Mouse (Mus musculus): Measurements from ENCODE around the gene Ninj2. TPM values are rescaled to one million over a fixed set of nuclear protein-coding genes. Genes with fewer than 3 reads are reported as not detected.

Ninj2 gene
- total RNA-seq, 1 experiment, result 1.2 TPM

DNA sequence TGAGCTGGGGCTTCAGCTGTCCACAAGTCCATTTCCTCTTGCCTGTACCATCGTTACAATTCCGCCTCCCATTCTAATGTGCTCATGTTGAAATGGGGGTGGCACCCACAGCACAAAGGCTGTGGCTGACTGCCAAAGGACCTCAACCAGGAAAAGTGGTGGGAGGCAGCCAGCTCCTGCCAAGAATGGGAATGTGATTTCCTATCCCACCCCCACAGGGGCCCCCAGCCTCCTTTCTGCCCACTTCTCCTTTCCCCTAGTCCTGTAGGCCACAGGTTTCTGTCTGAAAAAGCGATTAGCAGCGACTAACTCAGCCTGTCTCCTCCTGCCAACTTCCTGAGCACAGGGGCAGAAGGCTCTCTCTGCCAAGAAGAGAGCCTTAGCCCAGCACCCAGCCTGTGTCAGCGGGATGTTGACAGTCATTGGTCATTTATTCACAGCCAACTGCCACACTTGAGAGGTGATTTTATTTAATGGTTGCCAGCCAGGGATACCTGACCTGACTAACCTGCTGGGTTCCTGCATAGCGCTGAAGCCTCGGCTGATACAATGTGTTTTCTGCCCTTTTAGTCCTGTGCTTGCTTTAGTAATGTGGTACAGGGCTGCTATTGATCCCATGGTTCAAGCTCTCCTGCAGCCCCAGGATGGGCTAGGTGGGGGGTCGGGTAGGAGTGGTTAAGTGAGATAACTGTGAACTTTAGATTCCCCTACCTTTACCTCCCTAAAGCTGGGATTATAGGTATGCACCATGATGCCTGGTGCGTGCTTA, 66.2 kb downstream of the Ninj2 start:
- H3K4me1 ChIP-seq (ENCODE audit: control insufficient read depth in 2 of 2, insufficient read depth in 2 of 2, low read length in 2 of 2, poor library complexity in 1 of 2), result no peaks in the 10 kb centered on the region
- no peak for DNase-seq (ENCODE audit: low read depth, low spot score)
- no peaks in the 10 kb centered on the region for H3K9me3 ChIP-seq (ENCODE audit: control insufficient read depth, insufficient read depth, low read depth, low read length)
- in situ Hi-C loops (cut with MboI; ENCODE audit: low sequenced_read_pairs in 2 of 2, unreplicated experiment in 2 of 2), result no loop called here
- H3K4me3 ChIP-seq (ENCODE audit: insufficient read depth in 1 of 2, low read depth in 1 of 2, low read length in 2 of 2, poor library complexity in 1 of 2, severe bottlenecking in 1 of 2), result no peak overlapping the region
- TF ChIP-seq CHD2 (IDR thresholded peaks at IDR 0.05; ENCODE audit: low read depth, low read length), result no peak
- TF ChIP-seq ZC3H11A (IDR thresholded peaks at IDR 0.05; ENCODE audit: borderline replicate concordance, low read depth, low read length), result no peak
- no peak for TF ChIP-seq HCFC1 (IDR thresholded peaks at IDR 0.05; ENCODE audit: borderline replicate concordance, insufficient read depth, low read length)
- TF ChIP-seq MAFK (IDR thresholded peaks at IDR 0.05; ENCODE audit: insufficient read depth, low read depth, low read length), result no peak
- TF ChIP-seq ZNF384 (IDR thresholded peaks at IDR 0.05; ENCODE audit: low read depth, low read length), result no peak
- H3K36me3 ChIP-seq (ENCODE audit: control insufficient read depth, insufficient read depth, low read length, poor library complexity, severe bottlenecking), result no peaks in the 10 kb centered on the region
- H3K27ac ChIP-seq (ENCODE audit: insufficient read depth, low read depth, low read length, poor library complexity, severe bottlenecking), result no peak overlapping the region
- H3K9ac ChIP-seq (ENCODE audit: insufficient read depth, low read depth, low read length, poor library complexity, severe bottlenecking), result no peak overlapping the region

GRCm38 (mm10) chr6:120162928-120163327, 69.8 kb downstream of the Ninj2 start:
- H3K9ac ChIP-seq (ENCODE audit: insufficient read depth, low read depth, low read length, poor library complexity, severe bottlenecking), result no peak overlapping the region
- no peak overlapping the region for H3K27ac ChIP-seq (ENCODE audit: insufficient read depth, low read depth, low read length, poor library complexity, severe bottlenecking)
- no peak overlapping the region for H3K4me3 ChIP-seq (ENCODE audit: insufficient read depth in 1 of 2, low read depth in 1 of 2, low read length in 2 of 2, poor library complexity in 1 of 2, severe bottlenecking in 1 of 2)
- H3K9me3 ChIP-seq (ENCODE audit: control insufficient read depth, insufficient read depth, low read depth, low read length), result no peaks in the 10 kb centered on the region
- DNase-seq (ENCODE audit: low read depth, low spot score), result no peak
- H3K36me3 ChIP-seq (ENCODE audit: control insufficient read depth, insufficient read depth, low read length, poor library complexity, severe bottlenecking), result no peaks in the 10 kb centered on the region
- H3K4me1 ChIP-seq (ENCODE audit: control insufficient read depth in 2 of 2, insufficient read depth in 2 of 2, low read length in 2 of 2, poor library complexity in 1 of 2), result 0 out of 4 replicates have a peak, but pooled peaks cover 1 to 3% of the 10 kb centered on the region in 2 experiments
- TF ChIP-seq HCFC1 (IDR thresholded peaks at IDR 0.05; ENCODE audit: borderline replicate concordance, insufficient read depth, low read length), result no peak
- no peak for TF ChIP-seq MAFK (IDR thresholded peaks at IDR 0.05; ENCODE audit: insufficient read depth, low read depth, low read length)
- no peak for TF ChIP-seq ZC3H11A (IDR thresholded peaks at IDR 0.05; ENCODE audit: borderline replicate concordance, low read depth, low read length)
- TF ChIP-seq ZNF384 (IDR thresholded peaks at IDR 0.05; ENCODE audit: low read depth, low read length), result no peak
- TF ChIP-seq CHD2 (IDR thresholded peaks at IDR 0.05; ENCODE audit: low read depth, low read length), result no peak
- in situ Hi-C loops (cut with MboI; ENCODE audit: low sequenced_read_pairs in 2 of 2, unreplicated experiment in 2 of 2), result no loop called here

DNA sequence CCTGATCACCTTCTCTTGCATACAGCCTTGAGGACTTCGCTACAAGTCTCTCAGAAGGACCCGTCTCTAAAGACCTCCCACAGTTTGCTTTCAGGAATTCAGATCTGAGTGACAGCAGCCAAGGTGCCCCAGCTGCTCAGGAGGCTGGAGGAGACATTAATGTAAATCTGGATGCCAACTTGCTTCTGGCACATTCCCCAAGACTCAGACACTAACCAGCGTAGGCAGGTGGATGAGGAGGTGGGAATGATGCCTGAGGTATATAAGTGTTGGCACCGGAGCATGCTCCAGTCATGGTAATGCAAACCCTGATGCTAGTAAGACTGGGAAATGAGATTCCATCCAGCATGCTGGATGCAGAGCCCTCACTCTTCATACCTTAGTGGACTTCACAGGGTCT, 71.6 kb downstream of the Ninj2 start:
- in situ Hi-C loops (cut with MboI; ENCODE audit: low sequenced_read_pairs in 2 of 2, unreplicated experiment in 2 of 2), result no loop called here
- Histone ChIP-seq H3K36me3 (ENCODE audit: control insufficient read depth, insufficient read depth, low read length, poor library complexity, severe bottlenecking) (no peaks in the 10 kb centered on the region), H3K9me3 (ENCODE audit: control insufficient read depth, insufficient read depth, low read depth, low read length) (no peaks in the 10 kb centered on the region), H3K9ac (ENCODE audit: insufficient read depth, low read depth, low read length, poor library complexity, severe bottlenecking) (no peak overlapping the region), H3K4me1 (ENCODE audit: control insufficient read depth in 2 of 2, insufficient read depth in 2 of 2, low read length in 2 of 2, poor library complexity in 1 of 2) (0 out of 4 replicates have a peak, but pooled peaks cover 1 to 3% of the 10 kb centered on the region in 2 experiments), H3K27ac (ENCODE audit: insufficient read depth, low read depth, low read length, poor library complexity, severe bottlenecking) (no peak overlapping the region), H3K4me3 (ENCODE audit: insufficient read depth in 1 of 2, low read depth in 1 of 2, low read length in 2 of 2, poor library complexity in 1 of 2, severe bottlenecking in 1 of 2) (no peak overlapping the region)
- TF ChIP-seq ZNF384 (IDR thresholded peaks at IDR 0.05; ENCODE audit: low read depth, low read length) (no peak), HCFC1 (IDR thresholded peaks at IDR 0.05; ENCODE audit: borderline replicate concordance, insufficient read depth, low read length) (no peak), CHD2 (IDR thresholded peaks at IDR 0.05; ENCODE audit: low read depth, low read length) (no peak), MAFK (IDR thresholded peaks at IDR 0.05; ENCODE audit: insufficient read depth, low read depth, low read length) (no peak), ZC3H11A (IDR thresholded peaks at IDR 0.05; ENCODE audit: borderline replicate concordance, low read depth, low read length) (no peak)
- DNase-seq (ENCODE audit: low read depth, low spot score), result no peak

DNA sequence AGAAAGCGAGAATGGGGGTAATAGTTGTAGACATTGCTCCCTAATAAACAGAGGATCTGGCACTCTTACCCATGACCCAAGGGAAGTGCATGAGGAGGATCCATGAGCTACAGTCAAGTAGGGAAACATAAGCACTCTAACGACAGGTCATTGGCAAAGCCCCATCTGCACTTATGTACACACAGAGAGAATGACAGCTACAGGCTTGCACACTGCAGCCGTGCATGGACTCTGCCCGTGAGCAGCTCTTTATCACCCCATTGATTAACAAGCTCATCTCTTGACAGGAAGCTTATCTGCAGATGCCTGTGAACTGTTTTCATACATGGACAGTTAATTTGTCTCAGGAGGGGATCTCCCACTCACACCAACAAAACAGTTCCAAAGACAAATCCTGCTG, 74.4 kb downstream of the Ninj2 start:
- in situ Hi-C loops (cut with MboI; ENCODE audit: low sequenced_read_pairs in 2 of 2, unreplicated experiment in 2 of 2), result no loop called here
- Histone ChIP-seq H3K4me3 (ENCODE audit: insufficient read depth in 1 of 2, low read depth in 1 of 2, low read length in 2 of 2, poor library complexity in 1 of 2, severe bottlenecking in 1 of 2) (no peak overlapping the region), H3K36me3 (ENCODE audit: control insufficient read depth, insufficient read depth, low read length, poor library complexity, severe bottlenecking) (no peaks in the 10 kb centered on the region), H3K9me3 (ENCODE audit: control insufficient read depth, insufficient read depth, low read depth, low read length) (no peaks in the 10 kb centered on the region), H3K9ac (ENCODE audit: insufficient read depth, low read depth, low read length, poor library complexity, severe bottlenecking) (no peak overlapping the region), H3K4me1 (ENCODE audit: control insufficient read depth in 2 of 2, insufficient read depth in 2 of 2, low read length in 2 of 2, poor library complexity in 1 of 2) (0 out of 4 replicates have a peak, but pooled peaks cover 1 to 3% of the 10 kb centered on the region in 2 experiments), H3K27ac (ENCODE audit: insufficient read depth, low read depth, low read length, poor library complexity, severe bottlenecking) (no peak overlapping the region)
- DNase-seq (ENCODE audit: low read depth, low spot score), result no peak
- TF ChIP-seq HCFC1 (IDR thresholded peaks at IDR 0.05; ENCODE audit: borderline replicate concordance, insufficient read depth, low read length) (no peak), CHD2 (IDR thresholded peaks at IDR 0.05; ENCODE audit: low read depth, low read length) (no peak)

Data from ES-E14 (cell line).